Mouse (Mus musculus): Measurements from ENCODE around the gene Slc35e3. TPM values are rescaled to one million over a fixed set of nuclear protein-coding genes. Genes with fewer than 3 reads are reported as not detected.
"Not testable (repeated sequence)": the region's sequence is repeated elsewhere in the genome, so short reads cannot be mapped to it uniquely, and the experiment has no call there.

Slc35e3 gene
- polyA plus RNA-seq, 1 experiment from 2014 or later = 26.9 TPM

DNA sequence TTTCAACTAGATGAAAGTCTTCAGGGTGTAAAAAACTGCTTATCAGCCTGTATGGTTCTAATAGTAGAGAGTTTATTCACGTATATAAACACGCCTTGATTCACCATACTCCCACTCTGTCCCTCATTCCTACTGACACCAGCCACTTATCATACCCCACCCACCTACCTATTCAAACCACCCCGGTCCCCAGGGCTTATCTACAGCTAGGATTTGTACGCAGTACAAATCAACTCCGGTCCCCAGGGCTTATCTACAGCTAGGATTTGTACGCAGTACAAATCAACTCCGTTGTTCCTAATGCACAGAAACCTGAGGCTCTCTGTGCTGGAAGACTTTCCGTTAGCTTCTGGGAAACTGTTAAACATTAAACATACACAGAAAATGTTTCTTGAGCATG, 12.5 kb downstream of the Slc35e3 start:
- not testable (repeated sequence) for H3K4me2 ChIP-seq; H3K4me3 ChIP-seq (replicated peaks); H3K27me3 ChIP-seq (replicated peaks); ATAC-seq (ENCODE audit: low FRiP score); H3K9me3 ChIP-seq (replicated peaks); H3K9ac ChIP-seq (replicated peaks); H3K27ac ChIP-seq (replicated peaks); H3K4me1 ChIP-seq
- 95% methylated on average over 8 of the region's 8 CpGs for WGBS
- H3K36me3 ChIP-seq = peaks cover 35% of the 10 kb centered on the region

DNA sequence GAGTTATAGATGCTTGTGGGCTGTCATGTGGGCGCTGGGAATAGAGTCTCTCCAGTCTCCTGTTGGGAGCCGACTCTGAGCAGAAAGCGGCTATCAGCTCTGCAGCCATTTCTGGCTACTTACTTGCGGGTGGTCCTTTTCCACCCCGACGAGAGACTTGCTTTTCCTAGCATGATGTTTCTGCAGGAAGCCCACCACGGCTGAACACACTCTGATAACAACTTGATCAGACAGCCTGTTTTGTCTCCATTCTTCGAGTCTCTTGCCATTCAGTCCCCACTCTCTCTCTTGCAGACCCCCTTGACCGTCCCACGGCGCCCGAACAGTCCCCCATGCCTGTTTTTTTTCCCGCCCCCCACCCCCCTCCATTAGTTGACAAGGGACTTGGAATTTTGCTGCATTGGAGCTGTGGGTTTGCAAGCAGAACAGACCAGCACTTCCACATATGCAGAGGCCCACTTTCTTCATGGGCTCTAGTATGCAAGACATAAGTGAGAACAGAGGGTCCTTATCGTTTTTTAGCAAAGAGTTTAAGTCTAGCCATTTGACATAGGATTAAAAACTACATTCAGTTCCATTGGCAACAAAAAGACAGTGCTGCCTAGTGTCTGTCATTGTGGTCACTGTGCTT, 13.1 kb downstream of the Slc35e3 start:
- no peak overlapping the region for H3K4me3 ChIP-seq (replicated peaks)

DNA sequence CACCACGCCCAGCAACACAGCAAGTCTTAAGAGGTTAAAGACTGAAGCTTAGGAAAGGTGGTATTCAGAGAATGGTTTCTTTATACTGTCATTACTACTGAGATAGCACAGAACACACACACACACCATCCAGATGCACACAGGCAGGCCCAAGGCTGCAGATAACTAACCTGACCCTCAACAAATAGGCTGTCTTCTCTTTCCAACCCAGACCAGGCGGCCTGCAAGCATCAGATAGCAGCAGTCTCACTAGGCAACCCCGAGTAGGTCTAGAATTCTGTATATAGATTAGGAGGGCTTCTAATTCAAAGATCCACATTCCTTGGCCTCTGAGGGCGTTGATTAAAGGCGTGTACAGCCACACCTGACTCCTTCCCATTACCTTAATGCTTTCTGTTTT, 14.0 kb downstream of the Slc35e3 start:
- Histone ChIP-seq H3K4me1 (no peaks in the 10 kb centered on the region), H3K27me3 (replicated peaks) (no peaks in the 10 kb centered on the region), H3K4me2 (no peak overlapping the region), H3K9ac (replicated peaks) (no peak overlapping the region), H3K4me3 (replicated peaks) (no peak overlapping the region), H3K36me3 (peaks cover 22% of the 10 kb centered on the region), H3K27ac (replicated peaks) (no peak overlapping the region), H3K9me3 (replicated peaks) (no peaks in the 10 kb centered on the region)
- WGBS = 95% methylated on average over 5 of the region's 5 CpGs
- no peak for ATAC-seq (ENCODE audit: low FRiP score)

More for the DNA sequence above, 13.1 kb downstream of the Slc35e3 start:
- Histone ChIP-seq H3K27ac (replicated peaks) (no peak overlapping the region), H3K9ac (replicated peaks) (no peak overlapping the region), H3K27me3 (replicated peaks) (no peaks in the 10 kb centered on the region), H3K36me3 (peaks cover 29% of the 10 kb centered on the region), H3K9me3 (replicated peaks) (no peaks in the 10 kb centered on the region), H3K4me1 (no peaks in the 10 kb centered on the region), H3K4me2 (no peak overlapping the region)
- WGBS = 92% methylated on average over 14 of the region's 14 CpGs
- ATAC-seq (ENCODE audit: low FRiP score) = no peak

DNA sequence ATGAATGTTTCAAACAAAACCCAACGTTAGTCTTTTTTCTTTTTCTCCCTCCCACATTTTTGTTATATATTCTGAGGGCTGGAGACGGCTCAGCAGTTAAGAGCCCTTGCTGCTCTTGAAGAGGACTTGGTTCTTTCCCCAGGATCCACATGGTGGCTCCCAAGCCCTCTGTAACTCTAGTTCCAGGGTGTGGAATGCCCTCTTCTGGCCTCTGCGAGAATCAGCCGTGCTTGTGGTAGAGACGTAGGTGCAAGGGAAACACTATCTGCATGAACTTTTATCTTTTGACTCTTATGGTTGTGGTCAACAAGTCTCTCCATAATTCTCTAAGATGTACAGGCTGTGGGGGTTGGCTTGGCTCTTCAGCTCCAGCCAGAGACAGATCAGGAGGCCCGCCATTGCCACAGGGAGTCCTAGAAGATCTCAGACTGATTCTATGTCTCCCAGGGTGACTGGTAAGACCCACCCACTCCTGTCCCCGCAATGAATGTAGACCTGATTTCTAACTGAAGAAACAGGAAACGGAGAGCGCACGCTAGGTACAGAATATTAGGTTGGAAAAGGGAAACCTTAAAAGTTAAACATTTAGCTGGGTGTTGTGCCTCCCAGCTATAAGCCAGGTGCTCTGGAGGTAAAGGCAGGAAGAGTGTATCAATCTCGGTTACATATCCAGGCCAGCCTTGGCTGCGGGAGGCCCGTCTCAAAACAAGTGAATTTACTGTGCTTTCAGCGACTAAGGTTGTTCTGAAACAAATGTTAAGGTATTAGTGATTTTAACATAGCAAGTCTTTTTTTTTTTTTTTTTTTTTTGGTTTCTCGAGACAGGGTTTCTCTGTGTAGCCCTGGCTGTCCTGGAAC, 14.7 kb downstream of the Slc35e3 start:
- H3K27me3 ChIP-seq (replicated peaks) = no peaks in the 10 kb centered on the region
- H3K4me3 ChIP-seq (replicated peaks) = no peak overlapping the region
- H3K36me3 ChIP-seq = peaks cover 15% of the 10 kb centered on the region
- H3K9me3 ChIP-seq (replicated peaks) = no peaks in the 10 kb centered on the region
- 62% methylated on average over 15 of the region's 15 CpGs for WGBS
- H3K4me1 ChIP-seq = no peaks in the 10 kb centered on the region
- H3K4me2 ChIP-seq = no peak overlapping the region
- H3K9ac ChIP-seq (replicated peaks) = no peak overlapping the region
- H3K27ac ChIP-seq (replicated peaks) = no peak overlapping the region
- no peak for ATAC-seq (ENCODE audit: low FRiP score)

DNA sequence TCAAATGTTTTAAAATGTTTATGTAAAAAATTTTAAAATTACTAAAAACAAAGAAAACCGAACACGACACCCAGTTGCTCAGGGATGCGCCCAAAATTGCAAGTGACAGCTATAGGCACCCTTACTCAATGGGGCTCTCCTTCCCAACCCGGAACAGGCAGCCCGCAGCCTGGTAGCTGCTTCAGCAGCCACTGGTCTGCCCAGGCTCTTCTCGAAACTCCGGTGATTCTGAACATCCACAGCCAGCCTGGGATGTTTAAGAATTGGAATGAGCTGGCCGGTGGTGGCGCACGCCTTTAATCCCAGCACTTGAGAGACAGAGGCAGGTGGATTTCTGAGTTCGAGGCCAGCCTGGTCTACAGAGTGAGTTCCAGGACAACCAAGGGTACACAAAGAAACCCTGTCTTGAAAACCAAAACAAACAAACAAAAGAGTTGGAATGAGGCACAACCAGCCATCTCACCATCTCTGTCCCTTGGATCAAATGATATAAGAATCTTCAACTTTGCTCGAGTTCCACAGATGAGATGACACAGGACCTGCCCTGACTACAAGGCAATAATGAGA, 15.4 kb downstream of the Slc35e3 start:
- Histone ChIP-seq H3K27me3 (replicated peaks) (no peaks in the 10 kb centered on the region), H3K4me1 (no peaks in the 10 kb centered on the region), H3K4me2 (no peak overlapping the region), H3K9me3 (replicated peaks) (no peaks in the 10 kb centered on the region), H3K36me3 (0 out of 2 replicates have a peak, but pooled peaks cover 9% of the 10 kb centered on the region), H3K27ac (replicated peaks) (no peak overlapping the region), H3K9ac (replicated peaks) (no peak overlapping the region), H3K4me3 (replicated peaks) (no peak overlapping the region)
- no peak for ATAC-seq (ENCODE audit: low FRiP score)
- WGBS = 93% methylated on average over 12 of the region's 12 CpGs

DNA sequence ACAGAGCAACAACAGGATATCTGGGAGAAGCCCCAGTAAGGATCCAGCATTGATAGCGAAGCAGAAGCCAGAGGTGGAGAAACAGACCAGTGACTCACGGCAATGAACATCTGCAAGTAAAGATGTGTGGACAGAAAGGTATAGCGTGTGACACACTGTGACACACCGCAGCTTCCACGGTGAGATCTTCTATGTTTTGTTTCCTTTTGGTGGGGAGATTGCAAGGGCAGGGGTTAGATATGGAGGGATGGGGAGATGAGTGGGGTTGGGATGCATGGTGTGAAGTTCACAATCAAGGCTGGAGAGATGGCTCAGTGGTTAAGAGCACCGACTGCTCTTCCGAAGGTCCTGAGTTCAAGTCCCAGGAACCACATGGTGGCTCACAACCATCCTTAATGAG, 16.0 kb downstream of the Slc35e3 start:
- no peaks in the 10 kb centered on the region for H3K9me3 ChIP-seq (replicated peaks)
- 95% methylated on average over 7 of the region's 7 CpGs for WGBS

DNA sequence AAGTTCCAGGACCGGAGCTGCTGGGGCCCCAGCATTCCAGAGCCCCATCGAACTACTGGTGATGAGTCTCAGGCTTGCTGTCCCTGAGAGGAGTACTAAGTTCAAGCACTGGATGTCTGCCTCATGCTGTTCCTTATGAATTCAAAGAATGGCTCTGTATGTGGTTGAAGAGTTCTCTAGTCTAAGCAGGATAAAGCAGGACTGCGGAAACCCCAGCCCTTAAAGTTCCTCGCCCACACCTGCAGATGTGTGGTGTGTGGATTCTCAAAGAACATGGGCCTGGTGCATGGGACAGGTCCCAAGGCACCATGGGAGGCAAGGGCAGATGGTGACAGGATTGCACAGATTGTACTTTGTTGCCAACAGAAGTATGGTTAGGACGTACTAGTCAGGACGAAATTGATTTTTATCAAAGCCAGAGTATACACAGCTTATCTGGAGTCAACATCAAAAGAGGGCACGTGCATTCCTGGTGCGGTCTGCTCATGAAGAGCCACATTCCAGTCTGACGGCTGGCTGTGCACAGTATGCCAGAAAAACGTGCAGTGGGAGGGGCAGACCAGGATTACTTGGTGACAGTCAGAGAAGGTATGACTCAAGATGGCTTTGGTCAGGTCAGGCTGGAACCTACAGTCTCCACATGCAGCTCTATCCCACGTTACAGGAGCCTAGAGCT, 16.9 kb downstream of the Slc35e3 start:
- Histone ChIP-seq H3K27me3 (replicated peaks) (no peaks in the 10 kb centered on the region), H3K27ac (replicated peaks) (no peak overlapping the region), H3K36me3 (0 out of 2 replicates have a peak, but pooled peaks cover 9% of the 10 kb centered on the region), H3K4me2 (no peak overlapping the region), H3K4me1 (no peaks in the 10 kb centered on the region), H3K9me3 (replicated peaks) (no peaks in the 10 kb centered on the region), H3K4me3 (replicated peaks) (no peak overlapping the region), H3K9ac (replicated peaks) (no peak overlapping the region)
- 86% methylated on average over 11 of the region's 11 CpGs for WGBS
- ATAC-seq (ENCODE audit: low FRiP score) = no peak

More for the DNA sequence above, 16.0 kb downstream of the Slc35e3 start:
- no peak overlapping the region for H3K27ac ChIP-seq (replicated peaks)
- ATAC-seq (ENCODE audit: low FRiP score) = no peak
- H3K27me3 ChIP-seq (replicated peaks) = no peaks in the 10 kb centered on the region
- H3K4me2 ChIP-seq = no peak overlapping the region
- no peak overlapping the region for H3K9ac ChIP-seq (replicated peaks)
- no peaks in the 10 kb centered on the region for H3K4me1 ChIP-seq
- H3K4me3 ChIP-seq (replicated peaks) = no peak overlapping the region
- 0 out of 2 replicates have a peak, but pooled peaks cover 9% of the 10 kb centered on the region for H3K36me3 ChIP-seq

DNA sequence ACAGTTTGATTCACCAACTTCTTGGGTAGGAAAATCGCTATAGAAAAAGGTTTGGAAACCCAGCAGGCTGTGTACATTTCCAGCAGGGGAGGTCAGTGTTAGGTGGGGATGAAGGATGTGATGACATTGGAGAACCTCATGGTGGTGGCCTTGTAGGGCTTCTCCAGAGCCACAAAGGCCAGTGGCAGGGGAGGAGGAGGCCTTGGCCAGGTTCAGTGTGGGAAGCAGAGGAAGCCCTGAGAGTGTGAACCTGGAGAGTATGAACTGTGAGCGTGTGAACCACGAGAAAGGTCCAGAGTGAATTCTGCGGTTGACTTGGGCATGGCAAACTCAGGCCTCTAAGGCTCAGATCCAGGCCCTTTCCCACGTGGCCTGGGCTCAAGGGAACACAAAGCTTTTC, 17.6 kb downstream of the Slc35e3 start:
- ATAC-seq (ENCODE audit: low FRiP score) = no peak
- WGBS = 87% methylated on average over 5 of the region's 5 CpGs
- Histone ChIP-seq H3K27me3 (replicated peaks) (no peaks in the 10 kb centered on the region), H3K9me3 (replicated peaks) (no peaks in the 10 kb centered on the region), H3K4me3 (replicated peaks) (no peak overlapping the region), H3K4me2 (no peak overlapping the region), H3K4me1 (no peaks in the 10 kb centered on the region), H3K36me3 (0 out of 2 replicates have a peak, but pooled peaks cover 9% of the 10 kb centered on the region), H3K9ac (replicated peaks) (no peak overlapping the region), H3K27ac (replicated peaks) (no peak overlapping the region)

DNA sequence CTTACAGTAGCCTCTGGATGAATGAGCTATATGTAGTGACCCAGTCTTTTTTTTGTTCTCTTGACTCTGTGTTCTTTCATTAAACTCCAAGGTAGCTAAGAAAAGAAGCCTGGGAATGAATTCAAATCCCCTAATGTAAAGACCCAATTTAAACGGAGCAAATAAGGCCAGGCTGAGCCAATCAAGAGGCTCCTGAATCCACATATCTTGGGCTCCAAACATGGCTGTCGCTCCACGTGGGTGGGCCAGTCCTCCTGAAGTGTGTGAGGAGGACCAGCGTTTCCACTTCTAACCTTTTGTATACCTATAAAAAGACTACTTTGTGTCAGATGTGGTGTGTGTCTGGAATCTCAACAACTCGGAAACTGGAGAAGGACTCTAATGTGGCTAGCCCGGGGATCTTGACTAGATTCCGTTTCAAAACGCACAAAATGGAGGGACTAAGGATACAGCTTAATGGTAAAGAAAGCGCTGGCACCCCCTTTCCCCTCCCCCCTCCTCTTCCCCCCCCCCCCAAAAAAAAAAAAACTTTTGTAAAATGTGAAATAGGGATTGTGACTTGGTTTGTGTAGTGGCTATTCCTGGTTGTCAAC, 18.6 kb downstream of the Slc35e3 start:
- H3K36me3 ChIP-seq = 0 out of 2 replicates have a peak, but pooled peaks cover 2% of the 10 kb centered on the region
- no peaks in the 10 kb centered on the region for H3K4me1 ChIP-seq
- H3K9me3 ChIP-seq (replicated peaks) = no peaks in the 10 kb centered on the region
- ATAC-seq (ENCODE audit: low FRiP score) = no peak
- 84% methylated on average over 9 of the region's 9 CpGs for WGBS
- no peak overlapping the region for H3K27ac ChIP-seq (replicated peaks)
- no peak overlapping the region for H3K9ac ChIP-seq (replicated peaks)
- no peaks in the 10 kb centered on the region for H3K27me3 ChIP-seq (replicated peaks)
- H3K4me3 ChIP-seq (replicated peaks) = no peak overlapping the region
- H3K4me2 ChIP-seq = no peak overlapping the region

DNA sequence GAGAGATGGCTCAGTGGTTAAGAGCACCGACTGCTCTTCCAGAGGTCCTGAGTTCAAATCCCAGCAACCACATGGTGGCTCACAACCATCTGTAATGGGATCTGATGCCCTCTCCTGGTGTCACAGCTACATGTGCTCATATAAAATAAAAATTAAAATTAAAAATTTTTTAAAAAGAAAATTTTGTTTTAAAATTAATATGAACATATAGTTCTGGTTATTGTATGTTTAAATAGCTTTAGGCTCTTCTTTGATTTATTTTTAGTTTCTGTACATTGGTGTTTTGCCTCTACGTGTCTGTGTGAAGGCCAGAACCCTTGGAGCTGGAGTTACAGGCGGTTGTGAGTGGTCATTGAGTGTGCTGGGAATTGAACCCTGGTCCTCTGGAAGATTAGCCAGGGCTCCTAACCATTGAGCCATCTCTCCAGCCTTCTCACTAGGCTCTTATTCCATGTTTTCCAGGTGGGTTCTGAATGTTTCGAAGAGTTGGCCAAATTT, 19.2 kb downstream of the Slc35e3 start:
- no peak overlapping the region for H3K27ac ChIP-seq (replicated peaks)

DNA sequence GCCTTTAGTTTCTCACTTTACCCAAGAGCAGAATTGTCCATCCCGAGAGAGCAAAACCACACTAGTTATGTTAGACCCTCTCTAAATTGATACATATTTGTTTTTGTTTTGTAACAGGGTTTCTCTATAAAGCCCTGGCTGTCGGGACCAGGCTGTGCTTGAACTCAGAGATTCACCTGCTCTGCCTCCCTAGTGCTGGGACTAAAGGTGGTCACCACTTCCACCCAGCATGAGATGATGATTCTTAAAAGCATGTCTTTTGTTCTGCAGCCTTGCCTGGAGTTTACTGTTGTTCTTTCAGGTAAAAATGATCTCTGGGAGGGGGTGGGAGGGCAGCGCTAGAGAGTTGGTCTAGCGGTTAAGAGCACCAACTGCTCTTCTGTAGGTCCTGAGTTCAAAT, 19.8 kb downstream of the Slc35e3 start:
- ATAC-seq (ENCODE audit: low FRiP score) = no peak
- H3K27ac ChIP-seq (replicated peaks) = no peak overlapping the region
- WGBS = 93% methylated on average over 4 of the region's 4 CpGs

More for the DNA sequence above, 19.2 kb downstream of the Slc35e3 start:
- Histone ChIP-seq H3K4me2 (no peak overlapping the region), H3K4me3 (replicated peaks) (no peak overlapping the region), H3K4me1 (no peaks in the 10 kb centered on the region), H3K9ac (replicated peaks) (no peak overlapping the region), H3K9me3 (replicated peaks) (no peaks in the 10 kb centered on the region), H3K27me3 (replicated peaks) (no peaks in the 10 kb centered on the region), H3K36me3 (no peaks in the 10 kb centered on the region)
- ATAC-seq (ENCODE audit: low FRiP score) = no peak
- 97% methylated on average over 4 of the region's 4 CpGs for WGBS

More for the DNA sequence above, 19.8 kb downstream of the Slc35e3 start:
- H3K4me3 ChIP-seq (replicated peaks) = no peak overlapping the region
- no peak overlapping the region for H3K9ac ChIP-seq (replicated peaks)
- H3K9me3 ChIP-seq (replicated peaks) = no peaks in the 10 kb centered on the region
- H3K4me2 ChIP-seq = no peak overlapping the region
- no peaks in the 10 kb centered on the region for H3K36me3 ChIP-seq
- H3K27me3 ChIP-seq (replicated peaks) = no peaks in the 10 kb centered on the region
- no peaks in the 10 kb centered on the region for H3K4me1 ChIP-seq
